Mouse (Mus musculus): Measurements from ENCODE around the gene Gltpd2. TPM values are rescaled to one million over a fixed set of nuclear protein-coding genes. Genes with fewer than 3 reads are reported as not detected.
"Not testable (repeated sequence)": the region's sequence is repeated elsewhere in the genome, so short reads cannot be mapped to it uniquely, and the experiment has no call there.

Gene Gltpd2
- polyA plus RNA-seq, 1 experiment from 2014 or later = 0.53 TPM

GRCm38 (mm10) chr11:70524782-70525181 is 5.8 kb downstream of the Gltpd2 start:
- Histone ChIP-seq H3K36me3 (ENCODE audit: control insufficient read depth, insufficient read depth, low read length) (peaks cover 35% of the 10 kb centered on the region), H3K4me3 (ENCODE audit: low read depth, low read length) (peak overlapping the region; percentile 71), H3K27me3 (replicated peaks; ENCODE audit: control insufficient read depth, insufficient read depth, low read length) (no peaks in the 10 kb centered on the region), H3K27ac (replicated peaks; ENCODE audit: low read depth, low read length) (no peak overlapping the region), H3K9me3 (ENCODE audit: control insufficient read depth, low read length) (no peaks in the 10 kb centered on the region), H3K9ac (ENCODE audit: low read depth, low read length) (peak overlapping the region; percentile 56; the same call in 1 of the 2 replicates), H3K4me1 (ENCODE audit: control insufficient read depth, insufficient read depth, low read length) (peaks cover 12% of the 10 kb centered on the region), H3K4me2 (ENCODE audit: low read depth, low read length) (peak overlapping the region; percentile 79)
- ATAC-seq (ENCODE audit: low read depth) (peak; percentile 10; the same call in 1 of the 2 replicates), DNase-seq (ENCODE audit: low spot score) (no peak)
- WGBS = 8% methylated on average over 8 of the region's 8 CpGs

- H3K4me3 ChIP-seq (ENCODE audit: low read depth, low read length) = peak within 1 kb of the TSS; percentile 71
- WGBS = under 1% methylated on average over 24 of the region's 26 CpGs
- peaks cover 35% of the 10 kb centered on the region for H3K36me3 ChIP-seq (ENCODE audit: control insufficient read depth, insufficient read depth, low read length)
- ATAC-seq (ENCODE audit: low read depth) (peak; percentile 96), DNase-seq (ENCODE audit: low spot score) (peak; percentile 99)
- H3K4me2 ChIP-seq (ENCODE audit: low read depth, low read length) = peak within 1 kb of the TSS; percentile 79
- H3K9ac ChIP-seq (ENCODE audit: low read depth, low read length) = peak within 1 kb of the TSS; percentile 78
- H3K27ac ChIP-seq (replicated peaks; ENCODE audit: low read depth, low read length) = peak within 1 kb of the TSS; percentile 36; the same call in 1 of the 2 replicates
- H3K4me1 ChIP-seq (ENCODE audit: control insufficient read depth, insufficient read depth, low read length) = peaks cover 8% of the 10 kb centered on the region
- H3K9me3 ChIP-seq (ENCODE audit: control insufficient read depth, low read length) = no peaks in the 10 kb centered on the region
- H3K27me3 ChIP-seq (replicated peaks; ENCODE audit: control insufficient read depth, insufficient read depth, low read length) = no peaks in the 10 kb centered on the region
Measured at GRCm38 (mm10) chr11:70525184-70525678, 6.2 kb downstream of the Gltpd2 start, which contains the start of gene Psmb6. Gene Psmb6 (plus strand): TSS chr11:70525367.

- no peaks in the 10 kb centered on the region for H3K9me3 ChIP-seq (ENCODE audit: control insufficient read depth, low read length)
- H3K9ac ChIP-seq (ENCODE audit: low read depth, low read length) = peak overlapping the region; percentile 78
- peak overlapping the region; percentile 36; the same call in 1 of the 2 replicates for H3K27ac ChIP-seq (replicated peaks; ENCODE audit: low read depth, low read length)
- peak overlapping the region; percentile 71 for H3K4me3 ChIP-seq (ENCODE audit: low read depth, low read length)
- 3% methylated on average over 12 of the region's 12 CpGs for WGBS
- DNase-seq (ENCODE audit: low spot score) (no peak), ATAC-seq (ENCODE audit: low read depth) (0 out of 2 replicates have a peak, but pooled peaks have one; percentile 26)
- no peaks in the 10 kb centered on the region for H3K27me3 ChIP-seq (replicated peaks; ENCODE audit: control insufficient read depth, insufficient read depth, low read length)
- peak overlapping the region; percentile 79 for H3K4me2 ChIP-seq (ENCODE audit: low read depth, low read length)
- H3K36me3 ChIP-seq (ENCODE audit: control insufficient read depth, insufficient read depth, low read length) = peaks cover 35% of the 10 kb centered on the region
- peaks cover 6% of the 10 kb centered on the region for H3K4me1 ChIP-seq (ENCODE audit: control insufficient read depth, insufficient read depth, low read length)
Measured at GRCm38 (mm10) chr11:70525726-70526125, 6.7 kb downstream of the Gltpd2 start.

- Histone ChIP-seq H3K4me3 (ENCODE audit: low read depth, low read length) (peak overlapping the region; percentile 71), H3K9ac (ENCODE audit: low read depth, low read length) (peak overlapping the region; percentile 78), H3K27ac (replicated peaks; ENCODE audit: low read depth, low read length) (no peak overlapping the region), H3K4me2 (ENCODE audit: low read depth, low read length) (peak overlapping the region; percentile 79), H3K36me3 (ENCODE audit: control insufficient read depth, insufficient read depth, low read length) (peaks cover 35% of the 10 kb centered on the region), H3K4me1 (ENCODE audit: control insufficient read depth, insufficient read depth, low read length) (peaks cover 6% of the 10 kb centered on the region), H3K9me3 (ENCODE audit: control insufficient read depth, low read length) (no peaks in the 10 kb centered on the region), H3K27me3 (replicated peaks; ENCODE audit: control insufficient read depth, insufficient read depth, low read length) (no peaks in the 10 kb centered on the region)
- ATAC-seq (ENCODE audit: low read depth) (no peak), DNase-seq (ENCODE audit: low spot score) (no peak)
- WGBS = 87% methylated on average over 12 of the region's 12 CpGs
Measured at GRCm38 (mm10) chr11:70526211-70526610, 7.2 kb downstream of the Gltpd2 start.

- H3K27ac ChIP-seq (replicated peaks; ENCODE audit: low read depth, low read length) = no peak overlapping the region
- no peak for DNase-seq (ENCODE audit: low spot score)
- peaks cover 35% of the 10 kb centered on the region for H3K36me3 ChIP-seq (ENCODE audit: control insufficient read depth, insufficient read depth, low read length)
- no peak overlapping the region for H3K9ac ChIP-seq (ENCODE audit: low read depth, low read length)
- no peak overlapping the region for H3K4me2 ChIP-seq (ENCODE audit: low read depth, low read length)
- 87% methylated on average over 7 of the region's 7 CpGs for WGBS
- H3K4me3 ChIP-seq (ENCODE audit: low read depth, low read length) = no peak overlapping the region
- no peaks in the 10 kb centered on the region for H3K27me3 ChIP-seq (replicated peaks; ENCODE audit: control insufficient read depth, insufficient read depth, low read length)
- ATAC-seq (ENCODE audit: low read depth) = no peak
- H3K9me3 ChIP-seq (ENCODE audit: control insufficient read depth, low read length) = no peaks in the 10 kb centered on the region
- peaks cover 6% of the 10 kb centered on the region for H3K4me1 ChIP-seq (ENCODE audit: control insufficient read depth, insufficient read depth, low read length)
Measured at GRCm38 (mm10) chr11:70528610-70529009, 9.6 kb downstream of the Gltpd2 start.

- H3K9me3 ChIP-seq (ENCODE audit: control insufficient read depth, low read length); H3K4me3 ChIP-seq (ENCODE audit: low read depth, low read length); H3K4me2 ChIP-seq (ENCODE audit: low read depth, low read length); DNase-seq (ENCODE audit: low spot score); ATAC-seq (ENCODE audit: low read depth); H3K9ac ChIP-seq (ENCODE audit: low read depth, low read length); H3K27ac ChIP-seq (replicated peaks; ENCODE audit: low read depth, low read length); H3K27me3 ChIP-seq (replicated peaks; ENCODE audit: control insufficient read depth, insufficient read depth, low read length); H3K4me1 ChIP-seq (ENCODE audit: control insufficient read depth, insufficient read depth, low read length): not testable (repeated sequence)
- 95% methylated on average over 1 of the region's 2 CpGs for WGBS
- peaks cover 35% of the 10 kb centered on the region for H3K36me3 ChIP-seq (ENCODE audit: control insufficient read depth, insufficient read depth, low read length)
Measured at GRCm38 (mm10) chr11:70531065-70531464, 12.1 kb downstream of the Gltpd2 start.

- 78% methylated on average over 6 of the region's 6 CpGs for WGBS
- H3K4me3 ChIP-seq (ENCODE audit: low read depth, low read length) = no peak within 1 kb of the TSS
- no peaks in the 10 kb centered on the region for H3K27me3 ChIP-seq (replicated peaks; ENCODE audit: control insufficient read depth, insufficient read depth, low read length)
- no peak within 1 kb of the TSS for H3K9ac ChIP-seq (ENCODE audit: low read depth, low read length)
- H3K4me2 ChIP-seq (ENCODE audit: low read depth, low read length) = no peak within 1 kb of the TSS
- DNase-seq (ENCODE audit: low spot score) = no peak
- H3K4me1 ChIP-seq (ENCODE audit: control insufficient read depth, insufficient read depth, low read length) = no peaks in the 10 kb centered on the region
- no peaks in the 10 kb centered on the region for H3K9me3 ChIP-seq (ENCODE audit: control insufficient read depth, low read length)
- no peak for ATAC-seq (ENCODE audit: low read depth)
- H3K36me3 ChIP-seq (ENCODE audit: control insufficient read depth, insufficient read depth, low read length) = peaks cover 19% of the 10 kb centered on the region
- H3K27ac ChIP-seq (replicated peaks; ENCODE audit: low read depth, low read length) = no peak within 1 kb of the TSS
Measured at GRCm38 (mm10) chr11:70532839-70533238, 13.8 kb downstream of the Gltpd2 start, which contains the start of gene Gm40193. Gene Gm40193 (minus strand): TSS chr11:70532939.

GRCm38 (mm10) chr11:70539423-70539822 is 20.4 kb downstream of the Gltpd2 start:
- ATAC-seq (ENCODE audit: low read depth) (no peak), DNase-seq (ENCODE audit: low spot score) (no peak)
- WGBS = 17% methylated on average over 9 of the region's 9 CpGs
- peak overlapping the region; percentile 65 for H3K4me3 ChIP-seq (ENCODE audit: low read depth, low read length)
- peak overlapping the region; percentile 83 for H3K4me2 ChIP-seq (ENCODE audit: low read depth, low read length)
- peak overlapping the region; percentile 71 for H3K9ac ChIP-seq (ENCODE audit: low read depth, low read length)
- H3K36me3 ChIP-seq (ENCODE audit: control insufficient read depth, insufficient read depth, low read length) = no peaks in the 10 kb centered on the region
- H3K27me3 ChIP-seq (replicated peaks; ENCODE audit: control insufficient read depth, insufficient read depth, low read length) = no peaks in the 10 kb centered on the region
- H3K9me3 ChIP-seq (ENCODE audit: control insufficient read depth, low read length) = no peaks in the 10 kb centered on the region
- H3K4me1 ChIP-seq (ENCODE audit: control insufficient read depth, insufficient read depth, low read length) = no peaks in the 10 kb centered on the region
- H3K27ac ChIP-seq (replicated peaks; ENCODE audit: low read depth, low read length) = no peak overlapping the region

Data from embryonic facial prominence, embryonic 14.5 days (tissue).